Mouse (Mus musculus): ENCODE results near the gene Olfr810. TPM values are rescaled to one million over a fixed set of nuclear protein-coding genes. Genes with fewer than 3 reads are reported as not detected.

Gene Olfr810
- not detected in 2 replicates for polyA plus RNA-seq (2015; fragmentation: Nextera tagmentation; extraction: Ambion mirVana)

DNA sequence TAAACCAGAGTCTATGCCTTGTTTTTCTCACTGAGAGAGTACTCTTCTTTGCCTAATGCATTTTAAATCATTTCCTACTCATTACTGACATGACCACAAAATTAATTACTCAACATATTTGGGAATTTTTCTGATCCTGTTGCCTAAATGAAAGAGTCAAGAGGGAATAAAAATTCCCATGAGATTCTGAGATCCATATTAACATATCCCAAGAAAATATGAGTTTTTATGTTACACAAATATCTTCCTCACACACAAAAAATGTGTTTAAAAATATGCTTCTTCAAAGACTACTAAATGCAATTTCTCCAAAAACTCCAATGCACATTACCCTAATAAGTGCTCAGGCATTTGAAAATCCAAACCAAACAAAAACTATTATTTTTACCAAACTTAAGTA lies at the start of gene Olfr810:
Gene Olfr810 (minus strand): TSS at position 101 of the 400 bp plus-strand sequence.
- no peak within 1 kb of the TSS for H3K4me2 ChIP-seq (ENCODE audit: low read length)
- H3K9me3 ChIP-seq (replicated peaks; ENCODE audit: control insufficient read depth, low read length, poor library complexity, severe bottlenecking), result no peaks in the 10 kb centered on the region
- H3K27ac ChIP-seq (ENCODE audit: low read length), result no peak within 1 kb of the TSS
- no peak within 1 kb of the TSS for H3K4me3 ChIP-seq (ENCODE audit: low read depth, low read length)
- H3K27me3 ChIP-seq (ENCODE audit: control insufficient read depth, insufficient read depth, low read depth, low read length), result no peaks in the 10 kb centered on the region
- no peak for ATAC-seq
- H3K36me3 ChIP-seq (ENCODE audit: control insufficient read depth, insufficient read depth, low read length), result no peaks in the 10 kb centered on the region
- no peaks in the 10 kb centered on the region for H3K4me1 ChIP-seq (ENCODE audit: control insufficient read depth, insufficient read depth, low read length)
- H3K9ac ChIP-seq (ENCODE audit: low read depth, low read length), result no peak within 1 kb of the TSS

DNA sequence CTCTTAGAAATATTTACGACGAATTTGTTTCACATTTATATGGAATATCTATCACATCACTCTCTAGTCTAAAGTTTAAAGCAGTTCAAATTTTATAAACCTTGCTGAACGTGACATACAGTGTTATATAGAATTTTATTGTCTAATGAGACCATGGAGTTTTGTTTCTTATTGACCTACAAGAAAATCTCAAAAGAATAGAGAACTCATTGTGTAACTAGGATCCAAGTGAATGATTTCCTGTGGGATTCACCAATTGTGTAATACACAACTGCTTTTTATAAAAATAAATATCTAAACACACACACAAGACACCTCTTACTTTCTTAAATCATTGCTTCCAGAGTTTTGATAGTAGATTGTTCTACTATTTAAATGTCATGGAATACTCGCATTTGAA lies 9.6 kb upstream of the Olfr810 start, which contains the start of gene Olfr811:
Gene Olfr811 (minus strand): TSS at position 101 of the 400 bp plus-strand sequence.
- no peak for ATAC-seq
- H3K27ac ChIP-seq (ENCODE audit: low read length), result no peak within 1 kb of the TSS
- 86% methylated on average over 4 of the region's 4 CpGs for WGBS

DNA sequence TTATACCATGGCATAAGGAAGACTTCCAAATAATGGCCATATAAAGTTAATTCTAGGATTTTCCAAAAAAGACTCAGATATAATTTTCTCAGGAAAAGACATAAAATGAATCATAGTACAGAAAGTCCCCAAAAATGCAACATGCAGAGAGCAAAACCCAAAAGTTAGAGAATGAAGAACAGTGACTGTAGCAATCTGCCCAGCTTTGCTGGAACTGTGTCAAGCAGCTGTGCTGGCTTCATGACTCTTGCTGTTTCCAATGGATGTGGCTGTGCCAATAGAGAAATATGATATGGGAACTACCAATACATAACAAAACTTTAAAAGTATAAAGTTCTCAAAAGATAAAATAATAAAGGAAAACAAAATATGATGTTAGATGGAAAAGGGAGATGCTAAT lies 16.6 kb downstream of the Olfr810 start:
- Histone ChIP-seq H3K4me1 (ENCODE audit: control insufficient read depth, insufficient read depth, low read length) (no peaks in the 10 kb centered on the region), H3K36me3 (ENCODE audit: control insufficient read depth, insufficient read depth, low read length) (no peaks in the 10 kb centered on the region), H3K4me2 (ENCODE audit: low read length) (no peak overlapping the region), H3K4me3 (ENCODE audit: low read depth, low read length) (no peak overlapping the region), H3K27me3 (ENCODE audit: control insufficient read depth, insufficient read depth, low read depth, low read length) (no peaks in the 10 kb centered on the region), H3K27ac (ENCODE audit: low read length) (no peak overlapping the region), H3K9ac (ENCODE audit: low read depth, low read length) (no peak overlapping the region), H3K9me3 (replicated peaks; ENCODE audit: control insufficient read depth, low read length, poor library complexity, severe bottlenecking) (no peaks in the 10 kb centered on the region)
- no peak for ATAC-seq

More for the DNA sequence above, 9.6 kb upstream of the Olfr810 start, which contains the start of gene Olfr811:
- Histone ChIP-seq H3K27me3 (ENCODE audit: control insufficient read depth, insufficient read depth, low read depth, low read length) (no peaks in the 10 kb centered on the region), H3K4me2 (ENCODE audit: low read length) (no peak within 1 kb of the TSS), H3K4me1 (ENCODE audit: control insufficient read depth, insufficient read depth, low read length) (no peaks in the 10 kb centered on the region), H3K4me3 (ENCODE audit: low read depth, low read length) (no peak within 1 kb of the TSS), H3K9me3 (replicated peaks; ENCODE audit: control insufficient read depth, low read length, poor library complexity, severe bottlenecking) (no peaks in the 10 kb centered on the region), H3K9ac (ENCODE audit: low read depth, low read length) (no peak within 1 kb of the TSS), H3K36me3 (ENCODE audit: control insufficient read depth, insufficient read depth, low read length) (no peaks in the 10 kb centered on the region)

DNA sequence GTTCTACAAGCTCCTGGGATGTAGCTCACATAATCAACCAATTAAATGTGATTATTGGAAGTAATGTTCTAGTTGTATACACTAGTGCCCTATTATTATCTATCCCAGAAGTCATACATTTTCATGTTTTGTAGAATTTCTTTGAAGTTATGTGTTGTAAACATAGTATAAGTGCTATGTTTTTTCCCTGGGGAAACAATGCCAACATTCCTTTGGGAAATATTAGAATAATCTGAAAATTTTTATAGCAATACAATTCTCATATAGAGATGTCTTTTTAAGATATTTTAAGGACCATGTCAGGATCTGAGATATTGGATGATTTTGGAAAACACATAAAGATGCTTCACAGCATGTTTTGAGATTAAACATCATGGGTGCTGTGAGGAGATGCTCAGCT lies 20.4 kb downstream of the Olfr810 start, which contains the start of gene Olfr809:
Gene Olfr809 (plus strand): TSS at position 301 of the 400 bp plus-strand sequence.
- ATAC-seq, result no peak
- no peak within 1 kb of the TSS for H3K4me2 ChIP-seq (ENCODE audit: low read length)
- no peak within 1 kb of the TSS for H3K9ac ChIP-seq (ENCODE audit: low read depth, low read length)
- no peaks in the 10 kb centered on the region for H3K4me1 ChIP-seq (ENCODE audit: control insufficient read depth, insufficient read depth, low read length)
- no peaks in the 10 kb centered on the region for H3K36me3 ChIP-seq (ENCODE audit: control insufficient read depth, insufficient read depth, low read length)
- H3K4me3 ChIP-seq (ENCODE audit: low read depth, low read length), result no peak within 1 kb of the TSS
- H3K27me3 ChIP-seq (ENCODE audit: control insufficient read depth, insufficient read depth, low read depth, low read length), result no peaks in the 10 kb centered on the region
- H3K9me3 ChIP-seq (replicated peaks; ENCODE audit: control insufficient read depth, low read length, poor library complexity, severe bottlenecking), result no peaks in the 10 kb centered on the region
- no peak within 1 kb of the TSS for H3K27ac ChIP-seq (ENCODE audit: low read length)

DNA sequence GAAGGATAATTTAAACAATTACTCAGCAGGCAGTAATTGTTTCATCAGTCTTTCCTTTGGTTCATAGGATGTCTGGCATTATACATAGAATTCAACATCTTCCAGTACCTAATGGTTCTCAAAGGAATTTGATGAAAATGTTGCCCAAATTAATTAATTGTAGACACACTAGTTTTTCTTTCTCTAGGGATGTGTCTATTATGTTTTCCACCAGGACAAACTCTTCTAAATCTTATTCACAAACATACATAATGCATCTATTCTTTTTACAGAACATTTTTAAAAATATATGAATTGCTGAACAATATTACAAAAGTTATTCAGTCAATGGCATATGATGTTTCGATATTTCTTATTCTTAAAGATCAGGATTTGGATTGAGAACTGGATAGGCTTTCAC lies 29.5 kb downstream of the Olfr810 start, which contains the start of gene Olfr808:
Gene Olfr808 (plus strand): TSS at position 301 of the 400 bp plus-strand sequence.
- ATAC-seq, result no peak
- Histone ChIP-seq H3K27me3 (ENCODE audit: control insufficient read depth, insufficient read depth, low read depth, low read length) (no peaks in the 10 kb centered on the region), H3K4me1 (ENCODE audit: control insufficient read depth, insufficient read depth, low read length) (no peaks in the 10 kb centered on the region), H3K27ac (ENCODE audit: low read length) (no peak within 1 kb of the TSS), H3K4me2 (ENCODE audit: low read length) (no peak within 1 kb of the TSS), H3K9me3 (replicated peaks; ENCODE audit: control insufficient read depth, low read length, poor library complexity, severe bottlenecking) (no peaks in the 10 kb centered on the region), H3K36me3 (ENCODE audit: control insufficient read depth, insufficient read depth, low read length) (no peaks in the 10 kb centered on the region), H3K9ac (ENCODE audit: low read depth, low read length) (no peak within 1 kb of the TSS), H3K4me3 (ENCODE audit: low read depth, low read length) (no peak within 1 kb of the TSS)
- WGBS, result 98% methylated on average over 1 of the region's 1 CpGs

DNA sequence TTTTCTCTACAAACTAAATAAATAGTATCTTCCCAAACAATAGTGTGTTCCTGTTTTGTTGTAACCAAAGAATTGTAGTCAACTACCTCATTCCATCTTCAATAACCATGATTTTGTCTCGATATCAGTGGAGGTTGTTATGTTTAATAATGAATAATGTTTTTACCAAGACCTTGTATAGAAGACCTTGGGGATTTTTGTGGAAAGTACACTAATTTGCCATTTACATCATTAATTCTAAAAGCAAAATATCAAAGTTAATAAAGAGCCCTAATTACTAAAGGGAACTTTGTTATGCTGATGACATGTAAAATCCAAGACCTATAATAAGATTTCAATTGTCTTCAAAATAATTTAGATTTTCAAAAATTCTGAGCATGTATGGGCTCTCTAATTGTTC lies 37.0 kb downstream of the Olfr810 start, which contains the start of gene Olfr807:
Gene Olfr807 (minus strand): TSS at position 101 of the 400 bp plus-strand sequence.
- Histone ChIP-seq H3K27ac (ENCODE audit: low read length) (no peak within 1 kb of the TSS), H3K4me3 (ENCODE audit: low read depth, low read length) (no peak within 1 kb of the TSS), H3K9ac (ENCODE audit: low read depth, low read length) (no peak within 1 kb of the TSS), H3K4me2 (ENCODE audit: low read length) (no peak within 1 kb of the TSS), H3K36me3 (ENCODE audit: control insufficient read depth, insufficient read depth, low read length) (no peaks in the 10 kb centered on the region), H3K27me3 (ENCODE audit: control insufficient read depth, insufficient read depth, low read depth, low read length) (no peaks in the 10 kb centered on the region), H3K4me1 (ENCODE audit: control insufficient read depth, insufficient read depth, low read length) (no peaks in the 10 kb centered on the region), H3K9me3 (replicated peaks; ENCODE audit: control insufficient read depth, low read length, poor library complexity, severe bottlenecking) (no peaks in the 10 kb centered on the region)
- 85% methylated on average over 1 of the region's 1 CpGs for WGBS
- ATAC-seq, result no peak

DNA sequence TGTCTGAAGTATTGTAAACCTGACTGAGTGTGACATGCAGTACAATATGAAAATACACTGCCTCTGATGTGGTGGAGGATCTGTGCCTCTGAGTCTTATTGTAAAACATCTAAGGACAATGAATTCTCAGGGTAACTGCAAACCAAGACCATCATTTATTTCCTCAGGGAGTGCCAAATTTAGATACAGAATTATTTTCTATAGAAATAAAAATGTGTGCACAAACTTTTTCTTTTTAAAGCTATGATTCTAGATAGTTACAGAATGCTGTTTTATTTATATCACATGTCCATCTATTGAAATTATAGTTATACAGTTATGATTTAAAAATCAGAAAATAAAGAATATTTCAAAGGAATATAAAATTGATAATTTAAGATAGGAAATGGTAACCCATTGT lies 52.9 kb downstream of the Olfr810 start, which contains the start of gene Olfr806:
Gene Olfr806 (minus strand): TSS at position 101 of the 400 bp plus-strand sequence.
- Histone ChIP-seq H3K4me2 (ENCODE audit: low read length) (no peak within 1 kb of the TSS), H3K36me3 (ENCODE audit: control insufficient read depth, insufficient read depth, low read length) (no peaks in the 10 kb centered on the region), H3K9ac (ENCODE audit: low read depth, low read length) (no peak within 1 kb of the TSS), H3K27ac (ENCODE audit: low read length) (no peak within 1 kb of the TSS), H3K4me1 (ENCODE audit: control insufficient read depth, insufficient read depth, low read length) (no peaks in the 10 kb centered on the region), H3K27me3 (ENCODE audit: control insufficient read depth, insufficient read depth, low read depth, low read length) (no peaks in the 10 kb centered on the region), H3K9me3 (replicated peaks; ENCODE audit: control insufficient read depth, low read length, poor library complexity, severe bottlenecking) (no peaks in the 10 kb centered on the region), H3K4me3 (ENCODE audit: low read depth, low read length) (no peak within 1 kb of the TSS)
- ATAC-seq, result no peak

Other genes with a start within 250 kb of the Olfr810 start
- gene Olfr794, start 227.3 kb downstream of the Olfr810 start, polyA plus RNA-seq (2015; fragmentation: Nextera tagmentation; extraction: Ambion mirVana), result not detected in 2 replicates
- not detected in 2 replicates for gene Olfr796, start 182.3 kb downstream of the Olfr810 start, polyA plus RNA-seq (2015; fragmentation: Nextera tagmentation; extraction: Ambion mirVana)
- not detected in 2 replicates for gene Olfr798, start 167.0 kb downstream of the Olfr810 start, polyA plus RNA-seq (2015; fragmentation: Nextera tagmentation; extraction: Ambion mirVana)
- gene Olfr799, start 157.4 kb downstream of the Olfr810 start, polyA plus RNA-seq (2015; fragmentation: Nextera tagmentation; extraction: Ambion mirVana), result not detected in 2 replicates
- gene Olfr800, start 137.2 kb downstream of the Olfr810 start, polyA plus RNA-seq (2015; fragmentation: Nextera tagmentation; extraction: Ambion mirVana), result not detected in 2 replicates
- gene Olfr801, start 121.1 kb downstream of the Olfr810 start, polyA plus RNA-seq (2015; fragmentation: Nextera tagmentation; extraction: Ambion mirVana), result not detected in 2 replicates
- 0.05 TPM in 1 of 2 replicates, not detected in the other for gene Olfr802, start 106.7 kb downstream of the Olfr810 start, polyA plus RNA-seq (2015; fragmentation: Nextera tagmentation; extraction: Ambion mirVana)
- not detected in 2 replicates for gene Olfr803, start 100.6 kb downstream of the Olfr810 start, polyA plus RNA-seq (2015; fragmentation: Nextera tagmentation; extraction: Ambion mirVana)
- gene Olfr804, start 91.7 kb downstream of the Olfr810 start, polyA plus RNA-seq (2015; fragmentation: Nextera tagmentation; extraction: Ambion mirVana), result not detected in 2 replicates
- not detected in 2 replicates for gene Olfr805, start 65.5 kb downstream of the Olfr810 start, polyA plus RNA-seq (2015; fragmentation: Nextera tagmentation; extraction: Ambion mirVana)
- not detected in 2 replicates for gene Olfr806, start 53.0 kb downstream of the Olfr810 start, polyA plus RNA-seq (2015; fragmentation: Nextera tagmentation; extraction: Ambion mirVana)
- gene Olfr807, start 37.1 kb downstream of the Olfr810 start, polyA plus RNA-seq (2015; fragmentation: Nextera tagmentation; extraction: Ambion mirVana), result not detected in 2 replicates
- not detected in 2 replicates for gene Olfr808, start 29.4 kb downstream of the Olfr810 start, polyA plus RNA-seq (2015; fragmentation: Nextera tagmentation; extraction: Ambion mirVana)
- not detected in 2 replicates for gene Olfr809, start 20.3 kb downstream of the Olfr810 start, polyA plus RNA-seq (2015; fragmentation: Nextera tagmentation; extraction: Ambion mirVana)
- not detected in 2 replicates for gene Olfr811, start 9.5 kb upstream of the Olfr810 start, polyA plus RNA-seq (2015; fragmentation: Nextera tagmentation; extraction: Ambion mirVana)
- gene Olfr812, start 51.2 kb upstream of the Olfr810 start, polyA plus RNA-seq (2015; fragmentation: Nextera tagmentation; extraction: Ambion mirVana), result not detected in 2 replicates
- not detected in 2 replicates for gene Olfr813, start 60.5 kb upstream of the Olfr810 start, polyA plus RNA-seq (2015; fragmentation: Nextera tagmentation; extraction: Ambion mirVana)
- gene Olfr814, start 84.9 kb upstream of the Olfr810 start, polyA plus RNA-seq (2015; fragmentation: Nextera tagmentation; extraction: Ambion mirVana), result not detected in 2 replicates
- gene Olfr815, start 111.0 kb upstream of the Olfr810 start, polyA plus RNA-seq (2015; fragmentation: Nextera tagmentation; extraction: Ambion mirVana), result not detected in 2 replicates
- gene Olfr816, start 120.7 kb upstream of the Olfr810 start, polyA plus RNA-seq (2015; fragmentation: Nextera tagmentation; extraction: Ambion mirVana), result not detected in 2 replicates
- gene Olfr818, start 154.2 kb upstream of the Olfr810 start, polyA plus RNA-seq (2015; fragmentation: Nextera tagmentation; extraction: Ambion mirVana), result not detected in 2 replicates
- not detected in 2 replicates for gene Olfr819, start 172.3 kb upstream of the Olfr810 start, polyA plus RNA-seq (2015; fragmentation: Nextera tagmentation; extraction: Ambion mirVana)
- not detected in 2 replicates for gene Olfr247, start 181.2 kb upstream of the Olfr810 start, polyA plus RNA-seq (2015; fragmentation: Nextera tagmentation; extraction: Ambion mirVana)
- not detected in 2 replicates for gene Gm10310, start 190.1 kb upstream of the Olfr810 start, polyA plus RNA-seq (2015; fragmentation: Nextera tagmentation; extraction: Ambion mirVana)
- not detected in 2 replicates for gene Olfr820, start 217.7 kb upstream of the Olfr810 start, polyA plus RNA-seq (2015; fragmentation: Nextera tagmentation; extraction: Ambion mirVana)
- not detected in 2 replicates for gene Olfr821, start 235.4 kb upstream of the Olfr810 start, polyA plus RNA-seq (2015; fragmentation: Nextera tagmentation; extraction: Ambion mirVana)

All from midbrain, embryonic 16.5 days (tissue).